Mouse (Mus musculus) cerebellum, adult 11-12 months (tissue): ENCODE data around the gene Ace3.

Source experiments
- DNase-seq: peaks from one replicate; pipeline ENCODE4 v3.0.0; 2022

Gene Ace3

DNA sequence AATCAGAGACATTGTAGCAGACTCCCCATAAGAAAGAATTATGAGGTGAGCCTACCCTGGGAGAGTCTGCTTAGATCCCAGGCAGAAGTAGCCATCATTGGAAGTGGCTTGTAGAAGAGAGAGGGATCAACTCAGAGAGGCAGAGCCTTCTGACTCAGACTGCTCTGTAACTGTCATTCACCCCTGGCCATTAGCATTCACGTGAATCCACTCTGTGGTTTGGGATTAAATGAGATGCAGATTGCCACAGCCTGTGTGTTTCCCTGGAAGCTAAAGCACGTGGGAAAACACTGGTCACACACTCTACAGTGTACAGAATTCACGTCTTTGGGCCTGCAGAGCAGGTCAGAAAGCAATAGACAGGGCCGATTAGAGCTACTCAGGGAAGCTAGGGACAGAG lies 10.0 kb upstream of the Ace3 start:
- no peak for DNase-seq

- no peak for DNase-seq
Observed at GRCm38 (mm10) chr11:105987446-105987845, 7.0 kb upstream of the Ace3 start.

GRCm38 (mm10) chr11:105989446-105989845 lies 5.0 kb upstream of the Ace3 start:
- DNase-seq = no peak

GRCm38 (mm10) chr11:105990231-105990630 lies 4.2 kb upstream of the Ace3 start:
- DNase-seq = no peak

GRCm38 (mm10) chr11:106000062-106000461 lies 5.6 kb downstream of the Ace3 start:
- no peak for DNase-seq

DNA sequence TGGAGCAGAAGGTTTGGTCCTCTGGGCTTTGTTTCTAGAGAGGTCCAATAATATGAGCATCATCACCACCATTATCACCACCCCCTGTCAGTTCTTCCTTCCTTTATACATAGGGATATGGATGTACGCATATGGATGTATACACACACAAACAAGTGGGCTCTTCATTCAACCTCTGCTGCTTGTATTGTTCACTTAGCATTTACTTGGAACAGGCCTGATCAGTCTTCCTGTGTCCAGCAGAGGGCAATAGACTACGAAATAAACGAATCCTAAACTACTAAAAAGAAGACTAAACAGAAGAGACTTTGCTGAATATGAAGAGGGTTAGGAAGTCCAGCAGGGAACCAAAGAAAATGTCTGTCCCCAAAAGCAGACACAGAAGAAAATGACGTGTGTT lies 7.2 kb downstream of the Ace3 start:
- DNase-seq = no peak

DNA sequence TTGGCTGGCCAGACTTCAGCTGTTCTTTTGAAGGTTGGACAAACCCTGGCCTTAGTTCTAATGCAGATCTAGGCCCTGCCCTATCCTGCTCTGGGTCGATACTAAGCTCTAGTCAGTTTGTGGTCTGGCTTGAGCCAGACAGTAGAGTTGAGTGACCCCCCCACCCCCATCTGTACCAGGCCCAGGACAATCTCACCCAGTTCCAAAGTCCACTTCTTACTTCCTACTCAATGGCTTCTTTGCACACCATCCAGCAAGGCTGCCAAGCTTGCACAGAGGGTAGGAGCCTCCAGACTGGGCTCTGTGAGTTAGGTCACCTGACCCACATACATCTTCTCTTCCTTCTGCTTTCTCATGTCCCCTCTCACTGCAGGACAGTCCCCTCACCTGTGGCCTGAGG lies 10.1 kb downstream of the Ace3 start:
- no peak for DNase-seq

GRCm38 (mm10) chr11:106005970-106006369 lies 11.5 kb downstream of the Ace3 start:
- no peak for DNase-seq

GRCm38 (mm10) chr11:106007821-106008220 lies 13.3 kb downstream of the Ace3 start, which contains the start of gene Kcnh6:
Kcnh6 (plus strand) TSS chr11:106008124.
- no peak for DNase-seq

- no peak for DNase-seq
Observed at GRCm38 (mm10) chr11:106012711-106013110, 18.2 kb downstream of the Ace3 start.

GRCm38 (mm10) chr11:106013556-106014225 lies 19.2 kb downstream of the Ace3 start:
- no peak for DNase-seq

DNA sequence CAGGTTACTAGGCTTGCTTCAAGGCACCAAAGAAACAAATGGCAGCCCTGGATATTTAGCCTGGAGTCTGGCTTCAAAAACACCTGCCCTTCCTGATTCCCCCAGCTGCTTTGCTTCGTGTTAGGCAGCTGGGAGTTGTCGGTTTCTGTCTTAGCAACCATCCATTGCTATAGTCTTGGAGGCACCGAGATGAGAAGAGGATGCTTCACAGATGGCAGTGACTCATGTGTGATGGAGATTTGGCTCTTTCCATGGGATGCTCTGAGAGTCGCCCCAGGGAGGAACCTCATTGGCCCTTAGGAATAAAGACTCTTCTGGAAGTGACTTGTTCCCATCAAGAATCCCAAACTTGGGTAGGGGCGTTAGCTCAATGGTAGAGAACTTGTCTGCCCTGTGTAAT lies 22.0 kb downstream of the Ace3 start:
- DNase-seq = no peak

- no peak for DNase-seq
Observed at GRCm38 (mm10) chr11:106020051-106020763, 25.7 kb downstream of the Ace3 start.

DNA sequence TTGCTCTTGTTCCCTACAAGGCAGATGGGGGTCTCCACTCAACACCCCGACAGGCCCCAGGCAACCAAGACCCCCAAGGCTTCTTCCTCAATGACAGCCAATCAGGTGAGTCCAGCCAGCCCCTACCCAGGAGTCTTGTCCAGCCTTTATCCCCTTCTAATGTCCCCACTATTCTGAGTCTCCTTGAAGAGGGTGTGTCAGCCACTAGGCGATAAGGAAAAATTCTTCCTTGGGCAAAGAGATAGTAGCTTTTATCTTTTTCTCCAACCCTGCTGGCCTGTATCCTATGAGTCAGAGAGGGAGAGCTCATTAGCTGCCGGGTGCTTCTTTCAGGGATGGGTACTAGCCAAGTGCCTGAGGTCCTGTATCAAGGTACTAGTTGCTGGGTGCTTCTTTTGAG lies 31.3 kb downstream of the Ace3 start:
- no peak for DNase-seq

DNA sequence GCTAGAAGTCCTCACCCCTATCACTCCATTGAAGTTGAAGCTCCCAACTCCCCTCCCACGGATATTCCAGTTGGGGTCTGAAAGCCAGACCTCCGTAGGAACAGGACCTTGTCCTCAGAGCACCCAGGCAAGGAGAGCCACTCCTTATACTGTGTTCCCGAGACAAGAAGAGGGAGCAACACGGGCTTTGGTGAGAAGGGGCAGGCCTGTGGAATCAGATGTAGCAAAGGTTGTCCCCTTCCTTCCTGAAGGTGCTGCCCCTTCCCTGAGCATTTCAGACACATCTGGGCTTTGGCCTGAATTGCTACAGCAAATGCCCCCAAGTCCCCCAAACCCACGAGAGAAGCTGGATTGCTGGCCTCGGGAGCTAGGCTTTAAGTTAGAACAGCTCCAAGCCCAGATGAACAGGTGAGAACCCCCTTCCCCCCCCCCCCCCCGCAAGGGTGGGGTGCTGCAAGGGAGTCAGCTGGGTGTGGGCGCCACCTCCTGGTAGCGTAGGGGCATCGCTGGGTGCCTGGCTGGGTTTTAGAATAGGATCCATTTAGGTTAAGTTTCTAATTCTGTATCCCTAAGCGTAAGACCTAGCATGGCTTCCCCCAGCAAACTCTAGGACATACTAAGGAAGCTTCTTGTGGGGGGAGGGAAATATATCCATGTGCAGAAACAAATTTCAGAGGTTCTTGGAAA lies 32.1 kb downstream of the Ace3 start:
- DNase-seq = peak; percentile 54

DNA sequence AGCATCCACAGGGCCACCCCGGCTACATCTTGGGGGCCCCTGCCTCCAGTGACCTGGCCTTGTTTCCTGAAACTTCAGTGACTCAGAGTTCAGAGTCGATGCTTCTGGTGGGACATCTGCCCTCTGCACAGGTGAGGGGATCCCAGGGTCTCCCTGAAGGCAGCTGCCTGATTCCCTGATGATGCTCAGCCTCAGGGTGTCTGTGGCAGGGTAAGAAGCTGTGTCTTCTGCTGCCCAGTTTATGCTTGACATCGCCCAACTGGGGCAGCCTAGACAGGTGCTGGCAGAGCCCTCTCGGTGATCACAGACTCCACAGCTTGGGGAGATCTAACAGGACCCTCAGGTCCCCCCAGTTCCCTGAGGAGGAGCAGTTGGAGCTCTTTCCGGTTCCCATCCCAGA lies 33.1 kb downstream of the Ace3 start:
- no peak for DNase-seq

DNA sequence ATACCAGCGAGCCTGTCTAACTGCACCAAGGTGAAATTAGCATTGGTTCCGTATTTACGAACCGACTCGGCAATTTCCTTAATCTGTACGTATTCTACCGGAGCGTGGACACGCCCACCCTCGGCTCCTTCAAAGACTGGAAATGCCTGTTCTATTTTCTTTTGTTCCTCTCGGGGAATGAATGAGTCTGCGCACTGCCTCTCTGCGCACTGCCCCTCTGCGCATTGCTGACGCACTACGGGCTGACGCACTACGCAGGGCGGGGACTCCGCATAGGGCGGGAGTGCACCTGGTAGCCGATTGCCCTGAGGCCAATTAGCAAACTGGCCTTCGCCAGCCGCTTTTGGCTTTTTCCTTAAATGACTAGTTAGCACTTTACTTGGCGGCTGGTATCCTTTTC lies 37.6 kb downstream of the Ace3 start:
- DNase-seq = peak; percentile 36

DNA sequence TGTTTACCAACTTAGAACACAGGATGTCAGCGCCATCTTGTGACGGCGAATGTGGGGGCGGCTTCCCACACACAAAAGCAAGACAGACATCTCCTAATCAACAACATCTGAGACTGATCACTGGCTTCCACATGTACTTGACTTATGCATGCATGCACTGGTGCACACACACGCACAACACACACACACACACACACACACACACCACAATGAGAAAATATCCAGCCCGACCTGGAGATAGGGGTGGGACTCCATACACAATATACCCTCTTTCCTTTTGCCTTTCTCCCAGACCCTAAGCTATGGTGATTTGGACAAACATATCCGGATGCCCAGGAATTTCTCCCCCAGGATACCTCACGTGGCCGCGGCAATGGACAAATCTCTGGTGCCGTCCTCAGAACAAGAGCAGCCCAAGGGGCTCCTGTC lies 39.0 kb downstream of the Ace3 start:
- peak; percentile 54 for DNase-seq

DNA sequence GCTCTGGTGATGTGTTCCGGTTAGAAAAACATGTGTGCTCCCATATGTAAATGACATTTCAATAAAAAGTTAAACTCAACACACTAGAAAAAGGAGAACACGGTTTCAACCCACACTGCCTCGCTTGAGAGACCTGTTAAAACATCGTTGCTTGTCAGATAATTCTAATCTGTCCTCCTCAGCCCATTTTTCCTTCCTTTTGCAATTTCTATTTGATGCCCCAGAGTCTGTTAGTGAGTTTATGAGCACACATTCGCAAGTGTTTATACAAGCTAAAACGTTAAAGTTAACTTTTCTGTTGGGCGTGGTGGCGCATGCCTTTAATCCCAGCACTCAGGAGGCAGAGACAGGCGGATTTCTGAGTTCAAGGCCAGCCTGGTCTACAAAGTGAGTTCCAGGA lies 40.5 kb downstream of the Ace3 start:
- DNase-seq = no peak

DNA sequence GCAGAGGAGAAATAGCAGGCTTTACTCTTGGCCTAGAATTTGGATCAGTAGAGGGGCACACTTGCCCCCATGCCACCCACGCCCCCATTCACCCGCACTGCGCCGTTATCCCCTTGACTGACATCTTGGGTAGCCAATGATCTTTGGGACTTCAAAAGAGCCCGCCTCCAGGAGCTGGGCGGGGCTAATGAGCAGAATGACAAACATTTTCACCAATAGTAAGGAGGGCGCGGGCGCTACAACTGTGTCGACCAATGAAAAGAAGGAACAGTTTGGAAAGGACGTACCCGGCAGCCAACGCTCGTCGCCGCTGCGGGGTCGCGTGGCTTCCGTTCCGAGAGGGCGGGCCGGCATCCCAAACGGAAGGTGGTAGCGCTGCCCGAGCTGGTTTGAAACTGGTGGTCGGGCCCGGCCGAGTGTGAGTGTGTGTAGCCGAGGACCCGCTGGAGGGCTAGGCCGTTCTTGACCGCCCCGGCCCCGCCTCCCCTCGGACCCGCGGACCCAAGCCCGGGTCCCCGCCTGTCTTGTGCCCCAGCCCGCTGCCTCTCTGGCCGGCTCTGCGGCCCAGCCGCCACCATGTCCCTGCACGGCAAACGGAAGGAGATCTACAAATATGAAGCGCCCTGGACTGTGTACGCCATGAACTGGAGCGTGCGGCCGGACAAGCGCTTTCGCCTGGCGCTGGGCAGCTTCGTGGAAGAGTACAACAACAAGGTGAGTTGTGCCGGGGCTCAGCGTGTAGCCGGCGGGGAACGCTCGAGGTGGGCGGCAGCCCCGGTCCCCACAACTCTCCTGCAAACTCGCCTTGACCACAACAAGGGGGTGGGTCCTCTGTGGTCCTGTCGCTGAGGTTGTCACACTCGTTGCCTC lies 42.3 kb downstream of the Ace3 start, which contains the start of gene Dcaf7:
Gene Dcaf7 (plus strand): TSS at position 325 of the 870 bp plus-strand sequence.
- DNase-seq = peak; percentile 97

- DNase-seq = peak; percentile 79
Observed at GRCm38 (mm10) chr11:106037418-106037751, 42.9 kb downstream of the Ace3 start.

- no peak for DNase-seq
Observed at GRCm38 (mm10) chr11:106044349-106044748, 49.9 kb downstream of the Ace3 start.

DNA sequence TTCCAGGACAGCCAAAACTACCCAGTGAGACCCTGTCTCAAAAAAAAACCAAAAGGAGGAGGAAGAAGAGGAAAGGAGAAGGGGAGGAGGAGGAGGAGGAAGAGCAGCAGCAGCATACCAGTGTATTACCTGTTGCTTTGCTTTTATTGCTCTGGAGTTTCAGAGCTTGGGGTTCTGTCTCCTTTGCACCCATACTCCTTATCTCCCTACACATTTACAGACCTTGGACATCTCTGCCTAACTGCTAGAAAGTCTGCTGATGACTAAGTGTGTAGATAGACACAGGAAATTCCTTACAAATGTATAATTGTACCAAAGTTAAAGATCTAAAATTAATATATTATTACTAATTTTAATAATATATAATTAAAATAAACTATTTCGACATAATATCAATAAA lies 50.8 kb downstream of the Ace3 start:
- no peak for DNase-seq
